Mouse (Mus musculus) hindbrain, embryonic 12.5 days (tissue): Measurements from ENCODE around the gene Olfr77. TPM values are rescaled to one million over a fixed set of nuclear protein-coding genes. Genes with fewer than 3 reads are reported as not detected.

Experiments
- ATAC-seq: fragments of 200-750 bp; cut with Nextera tagmentation; 2 replicates; pipeline ENCODE4 v1.8.0; 2017; ENCODE audit warnings: moderate TSS enrichment; ENCODE audit not compliant: low FRiP score
- H3K27ac ChIP-seq: fragments of 300-500 bp; sonication (generic); 2 replicates; pipeline ENCODE4 v1.5.1; 2016; ENCODE audit warnings: mild to moderate bottlenecking
- H3K27me3 ChIP-seq: fragments of 300-500 bp; sonication (generic); 2 replicates; pipeline ENCODE4 v1.6.1; 2016; ENCODE audit warnings: mild to moderate bottlenecking
- H3K36me3 ChIP-seq: fragments of 300-500 bp; sonication (generic); 2 replicates; pipeline ENCODE4 v1.6.1; 2016; ENCODE audit warnings: mild to moderate bottlenecking
- H3K4me1 ChIP-seq: fragments of 300-500 bp; sonication (generic); 2 replicates; pipeline ENCODE4 v1.6.1; 2016
- H3K4me2 ChIP-seq: fragments of 300-500 bp; sonication (generic); replicated peaks from 2 replicates; pipeline ENCODE4 v1.6.1; 2016; ENCODE audit warnings: mild to moderate bottlenecking
- H3K4me3 ChIP-seq: fragments of 300-500 bp; sonication (generic); 2 replicates; pipeline ENCODE4 v1.5.1; 2016; ENCODE audit warnings: mild to moderate bottlenecking
- H3K9ac ChIP-seq: fragments of 300-500 bp; sonication (generic); 2 replicates; pipeline ENCODE4 v1.6.1; 2016; ENCODE audit warnings: mild to moderate bottlenecking, moderate library complexity
- H3K9me3 ChIP-seq: fragments of 300-500 bp; sonication (generic); replicated peaks from 2 replicates; pipeline ENCODE4 v1.6.1; 2016; ENCODE audit warnings: mild to moderate bottlenecking
- WGBS: fragments of 180-500 bp; shearing (Covaris S2); methylation state at CpG from one replicate; pipeline ENCODE4 v1.1.7; 2016; 5-methylcytosine and 5-hydroxymethylcytosine counted together
- polyA plus RNA-seq: library from polyadenylated mRNA; unstranded; fragments of >200 nt; fragmentation: Nextera tagmentation; extraction: Ambion mirVana; gene quantifications from 2 replicates; pipeline ENCODE4 v1.2.1, GENCODE M21; 2016

Gene Olfr77
- 0.21 and 0.23 TPM in 2 replicates for polyA plus RNA-seq

DNA sequence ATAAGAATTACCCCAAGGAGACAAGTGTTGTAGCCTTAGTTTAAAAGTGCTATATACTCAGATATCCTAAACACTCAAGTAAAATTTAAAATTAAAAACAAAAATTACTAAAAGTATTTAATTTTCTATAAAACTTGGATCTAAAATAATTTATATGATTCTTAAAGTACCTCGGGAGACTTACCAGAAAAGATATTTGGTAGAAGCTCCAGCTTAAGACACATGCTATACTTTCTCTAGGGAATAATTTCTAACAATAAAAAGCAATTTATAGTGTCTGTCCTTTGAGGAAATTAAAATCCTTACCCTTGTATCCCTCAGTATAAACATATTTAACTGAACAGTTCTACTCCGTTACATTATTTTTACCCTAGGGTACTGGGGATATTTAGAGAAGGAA lies at the start of gene Olfr77:
TSS of gene Olfr77 (plus strand) at position 301 of the 400 bp plus-strand sequence.
- H3K4me1 ChIP-seq, result no peaks in the 10 kb centered on the region
- H3K27me3 ChIP-seq, result no peaks in the 10 kb centered on the region
- no peak within 1 kb of the TSS for H3K9ac ChIP-seq
- H3K4me3 ChIP-seq, result no peak within 1 kb of the TSS
- ATAC-seq, result no peak
- WGBS, result 91% methylated on average over 2 of the region's 2 CpGs
- no peaks in the 10 kb centered on the region for H3K36me3 ChIP-seq
- H3K9me3 ChIP-seq, result peaks cover 7% of the 10 kb centered on the region; the same call in 1 of the 2 replicates
- H3K27ac ChIP-seq, result no peak within 1 kb of the TSS
- H3K4me2 ChIP-seq, result no peak within 1 kb of the TSS

DNA sequence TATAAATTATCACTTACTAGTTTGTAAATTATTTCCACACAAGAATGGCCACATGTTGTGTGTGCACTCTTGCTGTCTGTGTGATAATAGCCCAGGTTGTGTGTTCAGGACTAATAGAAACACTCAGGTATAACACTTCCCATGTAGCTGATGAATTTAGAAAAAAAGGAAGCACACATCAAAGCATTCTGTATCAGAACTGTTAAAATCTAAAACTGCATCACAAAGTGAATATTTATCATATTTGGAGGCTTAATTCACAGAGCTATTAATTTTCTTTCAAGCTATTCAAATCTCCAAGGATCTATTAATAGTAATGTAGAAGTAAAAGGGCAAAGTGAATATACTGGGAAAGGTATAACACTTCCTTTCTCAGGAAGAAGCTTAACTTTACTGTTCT lies 28.8 kb upstream of the Olfr77 start, which contains the start of gene Olfr862:
TSS of gene Olfr862 (minus strand) at position 101 of the 400 bp plus-strand sequence.
- no peaks in the 10 kb centered on the region for H3K27me3 ChIP-seq
- H3K9me3 ChIP-seq, result peaks cover 11% of the 10 kb centered on the region
- no peaks in the 10 kb centered on the region for H3K4me1 ChIP-seq
- H3K9ac ChIP-seq, result no peak within 1 kb of the TSS
- no peak within 1 kb of the TSS for H3K4me2 ChIP-seq
- no peaks in the 10 kb centered on the region for H3K36me3 ChIP-seq
- H3K4me3 ChIP-seq, result no peak within 1 kb of the TSS
- ATAC-seq, result no peak
- no peak within 1 kb of the TSS for H3K27ac ChIP-seq

DNA sequence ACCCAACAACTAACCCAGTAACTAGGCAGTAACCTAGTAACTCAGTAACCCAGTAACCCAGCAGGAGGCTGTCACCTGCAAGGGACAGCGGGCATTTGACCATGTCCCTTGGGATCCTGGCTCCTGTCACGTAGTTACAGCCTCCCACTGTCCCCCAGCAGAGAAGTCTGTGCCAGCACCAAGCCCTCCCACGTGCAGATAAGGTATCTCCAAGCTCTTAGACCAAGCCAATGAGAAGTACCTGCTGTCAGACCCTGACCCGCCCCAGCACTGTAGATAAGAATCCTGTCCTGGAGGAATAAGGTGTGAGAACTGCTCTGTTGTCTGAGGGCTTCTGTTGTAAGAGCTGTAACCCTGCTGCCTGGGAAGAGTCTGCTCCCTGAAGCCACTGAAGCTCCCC lies 5.5 kb upstream of the Olfr77 start:
- H3K27me3 ChIP-seq, result no peaks in the 10 kb centered on the region
- H3K36me3 ChIP-seq, result no peaks in the 10 kb centered on the region
- no peak overlapping the region for H3K27ac ChIP-seq
- H3K4me2 ChIP-seq, result no peak overlapping the region
- peaks cover 16% of the 10 kb centered on the region for H3K9me3 ChIP-seq
- WGBS, result 63% methylated on average over 4 of the region's 4 CpGs
- no peak for ATAC-seq
- H3K4me3 ChIP-seq, result no peak overlapping the region
- H3K9ac ChIP-seq, result no peak overlapping the region
- H3K4me1 ChIP-seq, result no peaks in the 10 kb centered on the region

Other genes starting within 250 kb of the Olfr77 start
- not detected in 2 replicates for gene Olfr857, start 207.4 kb upstream of the Olfr77 start, polyA plus RNA-seq
- not detected in 2 replicates for gene Olfr58, start 136.6 kb upstream of the Olfr77 start, polyA plus RNA-seq
- not detected in 2 replicates for gene Olfr859, start 112.0 kb upstream of the Olfr77 start, polyA plus RNA-seq
- not detected in 2 replicates for gene Olfr860, start 67.1 kb upstream of the Olfr77 start, polyA plus RNA-seq
- not detected in 2 replicates for gene Olfr862, start 28.9 kb upstream of the Olfr77 start, polyA plus RNA-seq
- not detected in 2 replicates for gene Olfr866, start 111.2 kb downstream of the Olfr77 start, polyA plus RNA-seq
- gene Olfr867, start 140.7 kb downstream of the Olfr77 start, polyA plus RNA-seq, result not detected in 2 replicates
- gene Olfr868, start 181.8 kb downstream of the Olfr77 start, polyA plus RNA-seq, result not detected in 2 replicates
- not detected in 2 replicates for gene Olfr869, start 212.1 kb downstream of the Olfr77 start, polyA plus RNA-seq